Mouse (Mus musculus) testis, adult 2 months (tissue): ENCODE data around the gene Crispld2.

Experiments used
- CTCF ChIP-seq: fragments of 200-500 bp; IDR thresholded peaks from 2 replicates; pipeline ENCODE4 v1.5.1; 2012; ENCODE audit warnings: low read depth, mild to moderate bottlenecking, inconsistent platforms, low read length, moderate library complexity; ENCODE audit not compliant: control insufficient read depth, insufficient read depth, insufficient replicate concordance
- POLR2A ChIP-seq: fragments of 200-500 bp; IDR thresholded peaks from 2 replicates; pipeline ENCODE4 v1.6.1; 2012; ENCODE audit warnings: low read depth, mild to moderate bottlenecking, inconsistent platforms, low read length, moderate library complexity; ENCODE audit not compliant: control insufficient read depth

- no peak for TF ChIP-seq POLR2A
- no peak for TF ChIP-seq CTCF
Measured at GRCm38 (mm10) chr8:120089511-120089910, 97.3 kb downstream of the Crispld2 start.
